Mouse (Mus musculus) Muller cell, postnatal 12 days (primary cell): ENCODE data around the gene Scel.

Experiments used
- DNase-seq: peaks from one replicate; pipeline ENCODE4 v3.0.0-alpha.2; 2015; ENCODE audit errors: inconsistent ontology term

Gene Scel

DNA sequence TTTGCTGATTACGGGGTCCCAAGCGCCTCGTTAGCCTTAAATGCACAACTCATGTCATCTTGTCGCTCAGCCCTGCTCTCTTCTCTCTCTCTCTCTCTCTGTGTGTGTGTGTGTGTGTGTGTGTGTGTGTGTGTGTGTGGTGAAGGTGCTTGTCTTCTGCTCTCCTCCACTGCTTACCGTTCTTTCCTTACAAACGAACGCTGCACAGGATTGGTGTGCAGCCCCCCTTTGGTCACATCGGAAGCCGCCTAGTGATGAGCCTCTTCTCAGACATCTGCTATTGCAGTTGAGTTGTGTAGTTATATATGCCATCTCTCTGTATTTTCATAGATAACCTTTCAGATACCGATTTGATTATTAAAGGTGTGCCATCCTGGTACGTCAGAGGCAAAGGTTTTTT, 138.0 kb downstream of the Scel start:
- DNase-seq: no peak

- no peak for DNase-seq
Observed at GRCm38 (mm10) chr14:103651562-103651961, 138.4 kb downstream of the Scel start.

DNA sequence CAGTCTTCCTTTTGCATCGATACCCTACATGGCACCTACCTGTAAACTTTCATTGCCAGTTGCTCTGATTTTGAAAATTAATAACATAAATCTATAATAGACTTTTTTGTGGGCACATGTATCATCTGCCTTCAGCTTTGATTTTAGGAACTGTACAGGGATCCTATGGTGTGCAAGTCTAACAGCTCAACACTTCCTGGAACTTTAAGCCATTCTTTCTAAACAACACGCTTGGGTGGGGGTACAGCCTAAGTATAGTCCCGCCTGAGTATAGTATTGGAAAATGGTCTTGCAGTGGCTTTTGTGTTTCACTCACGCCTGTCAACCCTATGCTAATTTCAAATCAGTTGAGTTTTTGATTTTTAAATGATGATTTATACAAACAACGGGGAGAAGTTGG, 139.4 kb downstream of the Scel start:
- no peak for DNase-seq

DNA sequence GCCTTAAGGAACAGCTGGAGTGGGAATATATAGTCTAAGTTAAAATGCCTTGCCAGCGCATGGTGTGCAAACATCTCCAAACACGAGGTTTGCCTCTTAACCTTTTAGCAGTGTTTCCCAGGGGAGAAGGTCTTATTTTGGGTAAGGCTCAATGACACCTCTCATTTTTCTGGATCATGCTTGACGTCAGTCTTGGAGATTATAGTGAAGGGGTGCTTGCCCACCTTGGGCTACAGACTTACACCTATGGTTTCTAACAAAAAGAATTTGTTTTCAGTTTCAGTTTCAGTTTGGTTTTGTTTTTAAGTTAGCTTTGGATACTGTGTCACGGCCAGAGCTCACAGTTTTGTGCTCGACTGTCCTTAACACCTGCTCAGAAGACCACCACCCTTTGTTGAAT, 140.7 kb downstream of the Scel start:
- DNase-seq: no peak

GRCm38 (mm10) chr14:103655448-103655847, 142.3 kb downstream of the Scel start:
- peak; percentile 75 for DNase-seq

DNA sequence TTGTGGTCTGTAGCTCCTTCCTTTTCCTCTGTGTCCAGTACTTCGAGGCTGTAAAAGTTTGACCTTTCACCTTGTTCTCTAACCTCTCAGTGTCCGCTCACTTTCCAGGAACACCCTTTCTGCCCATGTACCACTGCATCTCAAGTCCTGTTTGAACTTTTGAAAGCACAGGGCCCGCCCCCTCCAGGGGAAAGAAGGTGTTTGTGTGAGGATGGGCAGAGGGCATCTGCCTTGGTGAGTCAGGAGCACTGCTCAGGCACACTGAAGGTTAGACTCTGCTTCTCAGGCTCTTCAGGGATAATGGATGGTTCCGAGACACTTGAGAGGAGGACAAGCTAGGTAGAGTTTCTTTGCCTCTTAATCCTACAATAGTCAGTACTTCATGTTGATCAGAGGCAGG, 144.7 kb downstream of the Scel start:
- DNase-seq: no peak
